Mouse (Mus musculus) heart, embryonic 10.5 days (tissue): Measurements from ENCODE around the gene Dhtkd1. TPM values are rescaled to one million over a fixed set of nuclear protein-coding genes. Genes with fewer than 3 reads are reported as not detected.
A peak's percentile ranks its signal among the peaks of the same experiment; 100 is the strongest.

Experiments used
- DNase-seq: peaks from one replicate; pipeline ENCODE4 v3.0.0-alpha.2; 2017; ENCODE audit warnings: low spot score
- H3K27ac ChIP-seq: fragments of 300-500 bp; sonication (generic); 2 replicates; pipeline ENCODE4 v1.5.1; 2016; ENCODE audit warnings: mild to moderate bottlenecking
- H3K27me3 ChIP-seq: fragments of 300-500 bp; sonication (generic); 2 replicates; pipeline ENCODE4 v1.6.1; 2016; ENCODE audit warnings: mild to moderate bottlenecking; ENCODE audit not compliant: poor library complexity, insufficient read depth, severe bottlenecking
- H3K36me3 ChIP-seq: fragments of 300-500 bp; sonication (generic); 2 replicates; pipeline ENCODE4 v1.6.1; 2016; ENCODE audit warnings: mild to moderate bottlenecking, moderate library complexity
- H3K4me1 ChIP-seq: fragments of 300-500 bp; sonication (generic); 2 replicates; pipeline ENCODE4 v1.6.1; 2016; ENCODE audit warnings: mild to moderate bottlenecking
- H3K4me3 ChIP-seq: fragments of 300-500 bp; sonication (generic); 2 replicates; pipeline ENCODE4 v1.5.1; 2016; ENCODE audit warnings: mild to moderate bottlenecking, moderate library complexity
- H3K9me3 ChIP-seq: fragments of 300-500 bp; sonication (generic); 2 replicates; pipeline ENCODE4 v1.6.1; 2016; ENCODE audit warnings: mild to moderate bottlenecking, moderate library complexity
- WGBS: fragments of 180-500 bp; shearing (Covaris S2); methylation state at CpG from one replicate; pipeline ENCODE4 v1.1.7; 2016; 5-methylcytosine and 5-hydroxymethylcytosine counted together
- polyA plus RNA-seq: library from polyadenylated mRNA; unstranded; fragments of >200 nt; fragmentation: Nextera tagmentation; extraction: Ambion mirVana; gene quantifications from 2 replicates; pipeline ENCODE4 v1.2.1, GENCODE M21; 2016

Dhtkd1 gene
- polyA plus RNA-seq, 1 experiment from 2014 or later, result 4.2 TPM

GRCm38 (mm10) chr2:5923786-5924185 is 18.8 kb downstream of the Dhtkd1 start:
- Histone ChIP-seq H3K9me3 (no peaks in the 10 kb centered on the region), H3K4me1 (no peaks in the 10 kb centered on the region), H3K27ac (no peak overlapping the region), H3K36me3 (peaks cover 9% of the 10 kb centered on the region; the same call in 1 of the 2 replicates), H3K27me3 (no peaks in the 10 kb centered on the region), H3K4me3 (no peak overlapping the region)
- DNase-seq, result no peak
- WGBS, result 79% methylated on average over 9 of the region's 9 CpGs

DNA sequence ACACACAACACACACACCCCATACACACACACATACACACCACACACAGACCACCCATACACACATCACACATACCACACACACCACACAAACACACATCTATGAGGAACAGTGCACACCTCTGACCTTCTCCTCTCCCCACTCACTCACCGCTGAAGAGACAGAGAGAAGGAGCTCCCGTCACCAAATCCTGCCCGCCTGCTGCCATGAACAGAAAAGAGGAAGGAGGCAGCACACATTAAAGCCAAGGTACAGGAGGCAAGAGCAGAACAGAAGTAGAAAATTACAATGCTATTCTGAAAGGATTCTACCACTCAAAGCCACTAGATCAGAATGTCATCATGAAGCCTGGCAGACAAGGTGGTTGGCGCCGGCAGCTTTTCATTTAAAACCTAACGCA is 19.8 kb downstream of the Dhtkd1 start:
- no peak overlapping the region for H3K4me3 ChIP-seq
- no peaks in the 10 kb centered on the region for H3K4me1 ChIP-seq
- H3K36me3 ChIP-seq, result peaks cover 6% of the 10 kb centered on the region; the same call in 1 of the 2 replicates
- no peaks in the 10 kb centered on the region for H3K9me3 ChIP-seq
- H3K27me3 ChIP-seq, result no peaks in the 10 kb centered on the region
- no peak overlapping the region for H3K27ac ChIP-seq
- no peak for DNase-seq
- WGBS, result 87% methylated on average over 6 of the region's 6 CpGs

DNA sequence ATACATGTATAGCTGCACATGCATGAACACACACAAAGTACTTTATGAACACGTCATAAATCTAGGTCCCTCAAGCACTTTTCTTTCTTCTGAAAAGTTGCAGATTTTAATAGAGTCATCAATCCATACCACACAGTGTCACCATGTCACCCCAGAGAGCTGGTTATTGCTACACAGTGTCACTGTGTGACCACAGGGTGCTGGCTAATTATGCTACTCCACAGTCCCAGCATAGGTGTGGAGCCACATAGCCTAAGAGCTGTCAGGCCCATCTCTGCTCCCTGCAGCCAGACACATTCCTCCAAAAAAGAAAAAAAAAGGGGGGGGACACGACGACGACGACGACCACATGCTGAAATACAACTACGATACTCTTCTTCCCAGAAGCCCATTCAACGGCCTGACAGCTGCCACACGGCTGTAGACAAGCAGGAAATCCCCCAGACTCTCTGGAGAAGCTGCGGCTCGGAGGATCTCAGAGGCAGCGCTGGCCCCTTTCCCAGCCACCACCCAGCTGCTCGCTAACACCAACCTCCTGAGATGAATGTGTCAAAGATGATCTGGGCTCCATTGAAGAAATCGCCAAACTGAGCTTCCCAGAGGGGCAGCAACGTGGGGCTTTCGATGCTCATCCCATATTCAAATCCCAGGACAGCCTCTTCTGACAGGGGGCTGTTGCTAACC is 31.2 kb downstream of the Dhtkd1 start:
- Histone ChIP-seq H3K36me3 (peaks cover 4% of the 10 kb centered on the region), H3K27me3 (no peaks in the 10 kb centered on the region), H3K4me3 (no peak overlapping the region), H3K4me1 (no peaks in the 10 kb centered on the region), H3K9me3 (no peaks in the 10 kb centered on the region), H3K27ac (no peak overlapping the region)
- 70% methylated on average over 16 of the region's 16 CpGs for WGBS
- no peak for DNase-seq

GRCm38 (mm10) chr2:5906625-5907024 is 36.0 kb downstream of the Dhtkd1 start:
- Histone ChIP-seq H3K36me3 (peaks cover 9% of the 10 kb centered on the region), H3K4me1 (no peaks in the 10 kb centered on the region), H3K27me3 (no peaks in the 10 kb centered on the region), H3K27ac (no peak overlapping the region), H3K4me3 (no peak overlapping the region), H3K9me3 (no peaks in the 10 kb centered on the region)
- 45% methylated on average over 3 of the region's 3 CpGs for WGBS
- no peak for DNase-seq

GRCm38 (mm10) chr2:5906092-5906491 is 36.5 kb downstream of the Dhtkd1 start:
- Histone ChIP-seq H3K36me3 (peaks cover 9% of the 10 kb centered on the region), H3K27me3 (no peaks in the 10 kb centered on the region), H3K27ac (no peak overlapping the region), H3K4me3 (no peak overlapping the region), H3K4me1 (no peaks in the 10 kb centered on the region), H3K9me3 (no peaks in the 10 kb centered on the region)
- 54% methylated on average over 5 of the region's 5 CpGs for WGBS
- DNase-seq, result no peak

- Histone ChIP-seq H3K36me3 (peaks cover 13% of the 10 kb centered on the region; the same call in 1 of the 2 replicates), H3K9me3 (no peaks in the 10 kb centered on the region), H3K27ac (no peak overlapping the region), H3K4me1 (no peaks in the 10 kb centered on the region), H3K4me3 (no peak overlapping the region), H3K27me3 (no peaks in the 10 kb centered on the region)
- 63% methylated on average over 5 of the region's 5 CpGs for WGBS
- DNase-seq, result no peak
Measured at GRCm38 (mm10) chr2:5900145-5900544, 42.4 kb downstream of the Dhtkd1 start.

GRCm38 (mm10) chr2:5894843-5895570 is 47.6 kb downstream of the Dhtkd1 start, which contains the start of gene Sec61a2:
Gene Sec61a2 (minus strand): TSS chr2:5895432.
- Histone ChIP-seq H3K36me3 (peaks cover 31% of the 10 kb centered on the region), H3K4me1 (peaks cover 4% of the 10 kb centered on the region), H3K4me3 (peak within 1 kb of the TSS; percentile 93), H3K27ac (peak within 1 kb of the TSS; percentile 97), H3K9me3 (no peaks in the 10 kb centered on the region), H3K27me3 (no peaks in the 10 kb centered on the region)
- peak; percentile 99 for DNase-seq
- under 1% methylated on average over 62 of the region's 62 CpGs for WGBS

GRCm38 (mm10) chr2:5894296-5894695 is 48.3 kb downstream of the Dhtkd1 start:
- Histone ChIP-seq H3K27ac (peak overlapping the region; percentile 97), H3K4me3 (peak overlapping the region; percentile 93)
- WGBS, result 53% methylated on average over 11 of the region's 11 CpGs

DNA sequence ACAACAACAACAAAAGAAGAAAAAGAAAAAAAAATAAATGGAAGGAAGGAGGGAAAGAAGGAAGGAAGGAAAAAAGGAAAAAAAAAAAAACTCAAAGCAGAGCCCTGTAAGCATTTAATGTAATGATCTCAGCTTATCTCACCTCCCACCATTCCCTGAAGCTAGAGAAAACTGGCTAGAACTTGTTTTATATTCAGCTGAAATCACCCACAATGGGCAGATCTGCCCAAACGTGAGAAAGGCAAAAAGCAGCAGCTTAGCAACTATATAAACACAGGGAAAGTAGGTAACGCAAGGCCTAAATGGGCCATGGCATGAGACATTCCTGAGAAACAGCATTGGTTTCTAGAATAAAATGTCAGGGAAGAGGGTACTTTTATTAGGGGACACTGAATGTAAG is 53.2 kb downstream of the Dhtkd1 start:
- Histone ChIP-seq H3K36me3 (peaks cover 58% of the 10 kb centered on the region), H3K27ac (no peak overlapping the region), H3K4me1 (peaks cover 3% of the 10 kb centered on the region), H3K9me3 (no peaks in the 10 kb centered on the region), H3K4me3 (no peak overlapping the region), H3K27me3 (no peaks in the 10 kb centered on the region)
- no peak for DNase-seq
- 64% methylated on average over 2 of the region's 2 CpGs for WGBS

More at GRCm38 (mm10) chr2:5894296-5894695, 48.3 kb downstream of the Dhtkd1 start:
- Histone ChIP-seq H3K9me3 (no peaks in the 10 kb centered on the region), H3K36me3 (peaks cover 31% of the 10 kb centered on the region), H3K4me1 (peaks cover 4% of the 10 kb centered on the region), H3K27me3 (no peaks in the 10 kb centered on the region)
- DNase-seq, result no peak

DNA sequence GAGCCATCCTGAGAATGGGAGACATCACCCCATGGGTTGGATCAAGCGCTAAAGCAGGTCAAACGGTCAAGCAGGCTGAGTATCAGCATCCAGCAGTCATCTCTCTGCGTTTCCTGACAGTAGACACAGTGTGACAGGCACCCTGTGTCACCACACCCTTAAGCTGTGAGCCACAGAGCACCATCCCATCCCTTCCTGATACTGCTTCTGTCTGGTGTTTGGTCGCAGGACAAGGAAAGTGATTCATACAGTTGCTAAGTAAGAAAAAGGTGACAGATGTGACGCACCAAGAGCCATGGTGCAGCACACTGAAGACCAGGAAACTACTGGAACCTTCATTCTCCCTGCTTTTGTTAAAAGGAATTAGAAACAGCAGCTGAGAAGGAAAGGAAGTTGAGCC is 53.7 kb downstream of the Dhtkd1 start:
- WGBS, result 77% methylated on average over 5 of the region's 5 CpGs
- H3K36me3 ChIP-seq, result peaks cover 62% of the 10 kb centered on the region
- no peak for DNase-seq
- H3K9me3 ChIP-seq, result no peaks in the 10 kb centered on the region
- no peaks in the 10 kb centered on the region for H3K4me1 ChIP-seq
- no peaks in the 10 kb centered on the region for H3K27me3 ChIP-seq
- H3K4me3 ChIP-seq, result no peak overlapping the region
- no peak overlapping the region for H3K27ac ChIP-seq

DNA sequence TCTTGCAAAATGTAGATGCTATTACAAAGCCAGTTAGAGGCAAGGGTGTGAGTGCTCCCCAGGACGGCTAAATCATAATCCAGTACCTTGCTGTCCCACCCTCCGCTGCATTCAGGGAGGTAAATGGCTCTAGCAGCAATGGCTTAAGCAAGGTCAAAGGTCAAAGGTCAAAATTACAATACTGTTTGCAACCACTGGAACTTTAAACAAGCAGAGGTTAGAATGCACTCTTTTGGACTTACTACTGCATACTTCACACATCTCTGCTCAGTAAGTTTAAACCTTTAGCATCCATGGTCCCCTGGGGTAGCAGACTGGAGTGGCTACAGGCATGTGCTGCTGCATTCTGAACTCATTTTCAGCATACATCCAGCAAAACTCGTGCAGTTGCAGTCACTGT is 65.1 kb downstream of the Dhtkd1 start:
- Histone ChIP-seq H3K4me3 (no peak overlapping the region), H3K27me3 (no peaks in the 10 kb centered on the region), H3K4me1 (no peaks in the 10 kb centered on the region), H3K9me3 (no peaks in the 10 kb centered on the region), H3K36me3 (peaks cover 83% of the 10 kb centered on the region), H3K27ac (no peak overlapping the region)
- no peak for DNase-seq
- WGBS, result 87% methylated on average over 3 of the region's 3 CpGs

DNA sequence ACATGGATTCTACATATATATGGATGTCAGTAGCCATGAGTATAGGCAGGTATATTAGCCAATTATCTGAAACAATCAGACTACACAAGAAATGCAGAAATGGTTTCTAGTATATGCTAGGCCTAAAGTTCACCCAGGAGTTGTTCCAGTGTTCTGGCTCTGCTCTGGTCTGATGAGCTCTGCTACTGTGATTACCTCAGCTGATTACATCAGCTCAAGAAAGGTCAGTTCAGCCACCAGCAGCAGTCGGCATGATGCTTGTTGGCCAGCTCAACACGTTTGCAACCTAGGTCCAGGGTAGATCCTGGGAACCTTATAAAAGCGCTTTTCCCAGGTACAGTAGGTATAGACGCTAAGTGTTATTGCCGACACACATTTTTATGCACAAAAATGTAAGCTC is 72.8 kb downstream of the Dhtkd1 start:
- H3K4me1 ChIP-seq, result no peaks in the 10 kb centered on the region
- peaks cover 76% of the 10 kb centered on the region for H3K36me3 ChIP-seq
- 85% methylated on average over 5 of the region's 5 CpGs for WGBS
- H3K27ac ChIP-seq, result no peak overlapping the region
- H3K4me3 ChIP-seq, result no peak overlapping the region
- no peak for DNase-seq
- H3K27me3 ChIP-seq, result no peaks in the 10 kb centered on the region
- no peaks in the 10 kb centered on the region for H3K9me3 ChIP-seq

GRCm38 (mm10) chr2:5867681-5868080 is 74.9 kb downstream of the Dhtkd1 start:
- H3K27ac ChIP-seq, result no peak overlapping the region
- H3K9me3 ChIP-seq, result no peaks in the 10 kb centered on the region
- H3K4me1 ChIP-seq, result no peaks in the 10 kb centered on the region
- WGBS, result 84% methylated on average over 2 of the region's 2 CpGs
- peaks cover 71% of the 10 kb centered on the region for H3K36me3 ChIP-seq
- no peaks in the 10 kb centered on the region for H3K27me3 ChIP-seq
- DNase-seq, result no peak
- no peak overlapping the region for H3K4me3 ChIP-seq
